Mouse (Mus musculus) CH12.LX (cell line): ENCODE results near the gene Zfyve28. TPM values are rescaled to one million over a fixed set of nuclear protein-coding genes. Genes with fewer than 3 reads are reported as not detected.

Experiments used
- DNase-seq: peaks from one replicate; pipeline ENCODE4 v3.0.0-alpha.2; 2013; ENCODE audit errors: extremely low read depth
- H3K27ac ChIP-seq: 2 replicates; pipeline ENCODE4 v1.5.1; 2012; ENCODE audit warnings: low read depth, mild to moderate bottlenecking, control low read depth, moderate library complexity; ENCODE audit not compliant: insufficient read depth
- H3K27me3 ChIP-seq: replicated peaks from 2 replicates; pipeline ENCODE3; 2012; ENCODE audit warnings: inconsistent platforms
- H3K36me3 ChIP-seq, 2 experiments: replicated peaks in 1 of 2; 2 replicates each; pipeline versions ENCODE3 to v1.6.1; 2012; ENCODE audit warnings: inconsistent platforms in 1 of 2, low read length in 1 of 2, mild to moderate bottlenecking in 1 of 2, mixed read lengths in 1 of 2, moderate library complexity in 1 of 2; ENCODE audit not compliant: control insufficient read depth in 1 of 2, insufficient read depth in 1 of 2
- H3K4me1 ChIP-seq, 2 experiments: 2 replicates each; pipeline ENCODE4 v1.6.1; 2012; ENCODE audit warnings: inconsistent platforms in 1 of 2, moderate library complexity in 1 of 2; ENCODE audit not compliant: insufficient read depth in 2 of 2, control insufficient read depth in 1 of 2
- H3K4me2 ChIP-seq: 2 replicates; pipeline ENCODE4 v1.6.1; 2012; ENCODE audit warnings: low read depth, mild to moderate bottlenecking, control low read depth; ENCODE audit not compliant: poor library complexity, insufficient read depth, severe bottlenecking
- H3K4me3 ChIP-seq, 3 experiments: fragments of 150-350 bp in 1 of 3; sonication (generic) in 1 of 3; replicated peaks in 1 of 3; 2 replicates each; pipeline versions ENCODE3 to v1.5.1; 2011 to 2012; ENCODE audit warnings: low read depth in 2 of 3, low read length in 2 of 3, mild to moderate bottlenecking in 2 of 3, moderate library complexity in 2 of 3, control low read depth in 1 of 3, improper control_type of control experiment in 1 of 3, inconsistent platforms in 1 of 3, mixed read lengths in 1 of 3; ENCODE audit not compliant: poor library complexity in 1 of 3
- H3K79me2 ChIP-seq: replicated peaks from 2 replicates; pipeline ENCODE4 v1.6.1; 2012; ENCODE audit warnings: mild to moderate bottlenecking, moderate library complexity; ENCODE audit not compliant: control insufficient read depth, poor library complexity, insufficient read depth, severe bottlenecking; ENCODE audit errors: extremely low read depth
- H3K9ac ChIP-seq: 2 replicates; pipeline ENCODE4 v1.6.1; 2012; ENCODE audit warnings: low read depth, mild to moderate bottlenecking, control low read depth, moderate library complexity; ENCODE audit not compliant: insufficient read depth
- H3K9me3 ChIP-seq: replicated peaks from 2 replicates; pipeline ENCODE3; 2012; ENCODE audit warnings: low read length, inconsistent platforms, mixed read lengths
- BHLHE40 ChIP-seq: IDR thresholded peaks from 2 replicates; pipeline ENCODE4 v1.6.1; 2011; ENCODE audit warnings: mild to moderate bottlenecking, low read depth, low read length, improper control_type of control experiment
- CHD2 ChIP-seq: IDR thresholded peaks from 2 replicates; pipeline ENCODE4 v1.6.1; 2011; ENCODE audit warnings: low read length, improper control_type of control experiment
- CTCF ChIP-seq, 2 experiments: IDR thresholded peaks in 1 of 2; conservative IDR thresholded peaks in 1 of 2; 2 replicates each; pipeline ENCODE4 v1.5.1; 2011 to 2012; ENCODE audit warnings: low read depth in 2 of 2, low read length in 2 of 2, improper control_type of control experiment in 1 of 2, inconsistent platforms in 1 of 2, mild to moderate bottlenecking in 1 of 2, moderate library complexity in 1 of 2
- E2F4 ChIP-seq: IDR thresholded peaks from 2 replicates; pipeline ENCODE4 v1.6.1; 2011; ENCODE audit warnings: low read depth, low read length, improper control_type of control experiment; ENCODE audit not compliant: insufficient replicate concordance
- ELF1 ChIP-seq: IDR thresholded peaks from 2 replicates; pipeline ENCODE4 v1.6.1; 2014; ENCODE audit warnings: low read depth, mild to moderate bottlenecking, inconsistent platforms, low read length, improper control_type of control experiment
- GABPA ChIP-seq: IDR thresholded peaks from 2 replicates; pipeline ENCODE4 v1.6.1; 2012; ENCODE audit warnings: low read depth, low read length, improper control_type of control experiment, inconsistent platforms; ENCODE audit not compliant: insufficient replicate concordance
- MAZ ChIP-seq: IDR thresholded peaks from 2 replicates; pipeline ENCODE4 v1.6.1; 2012; ENCODE audit warnings: low read depth, mild to moderate bottlenecking, inconsistent platforms, low read length, improper control_type of control experiment, moderate library complexity
- MEF2A ChIP-seq: IDR thresholded peaks from 2 replicates; pipeline ENCODE4 v1.6.1; 2014; ENCODE audit warnings: low read depth, mild to moderate bottlenecking, inconsistent platforms, low read length, improper control_type of control experiment, borderline replicate concordance
- MYC ChIP-seq: IDR thresholded peaks from 2 replicates; pipeline ENCODE4 v1.6.1; 2011; ENCODE audit warnings: low read depth, mild to moderate bottlenecking, improper control_type of control experiment, low read length
- NRF1 ChIP-seq: IDR thresholded peaks from 2 replicates; pipeline ENCODE4 v1.6.1; 2014; ENCODE audit warnings: low read depth, mild to moderate bottlenecking, inconsistent platforms, low read length, improper control_type of control experiment, moderate library complexity
- SMC3 ChIP-seq: IDR thresholded peaks from 2 replicates; pipeline ENCODE4 v1.6.1; 2011; ENCODE audit warnings: low read depth, low read length, improper control_type of control experiment
- TCF12 ChIP-seq: IDR thresholded peaks from 2 replicates; pipeline ENCODE4 v1.6.1; 2014; ENCODE audit warnings: low read depth, mild to moderate bottlenecking, inconsistent platforms, low read length, improper control_type of control experiment
- USF1 ChIP-seq: IDR thresholded peaks from 2 replicates; pipeline ENCODE4 v1.6.1; 2014; ENCODE audit warnings: low read depth, mild to moderate bottlenecking, inconsistent platforms, low read length, improper control_type of control experiment
- USF2 ChIP-seq: conservative IDR thresholded peaks from 2 replicates; pipeline ENCODE4 v1.6.1; 2011; ENCODE audit warnings: low read depth, low read length, improper control_type of control experiment
- ZMIZ1 ChIP-seq: IDR thresholded peaks from 2 replicates; pipeline ENCODE4 v1.6.1; 2012; ENCODE audit warnings: low read depth, mild to moderate bottlenecking, inconsistent platforms, low read length, improper control_type of control experiment
- dilution Hi-C: fragments of 300-500 bp; cut with MboI; formaldehyde crosslinking; loops from 2 replicates; pipeline ENCODE4 v1.14.3; 2020; ENCODE audit warnings: low sequenced_read_pairs; ENCODE audit not compliant: extremely low pct_unique_long_range_greater_than_20kb, extremely low pct_ligation_motif_present
- in situ Hi-C: fragments of 300-500 bp; cut with MboI; formaldehyde crosslinking; loops from 3 replicates; pipeline ENCODE4 v1.14.3; 2019; ENCODE audit warnings: low sequenced_read_pairs, low pct_ligation_motif_present, low pct_unique_long_range_greater_than_20kb, mixed read lengths
- polyA plus RNA-seq: library from polyadenylated mRNA; unstranded; fragments of >175 nt; gene quantifications from 2 replicates; pipeline ENCODE4 v1.2.1, GENCODE M21; 2012; ENCODE audit warnings: low read depth; ENCODE audit not compliant: insufficient read length
- total RNA-seq, 2 experiments: library from RNA; depleted of rRNA; stranded (reverse); fragments of 300-350 nt in 1 of 2; fragments of >200 nt in 1 of 2; gene quantifications; 2 replicates each; pipeline ENCODE4 v1.2.3; 2012 to 2014

Zfyve28 gene
- total and polyA plus RNA-seq, 3 experiments = 1.7 to 2.8 (median 2.0) TPM

DNA sequence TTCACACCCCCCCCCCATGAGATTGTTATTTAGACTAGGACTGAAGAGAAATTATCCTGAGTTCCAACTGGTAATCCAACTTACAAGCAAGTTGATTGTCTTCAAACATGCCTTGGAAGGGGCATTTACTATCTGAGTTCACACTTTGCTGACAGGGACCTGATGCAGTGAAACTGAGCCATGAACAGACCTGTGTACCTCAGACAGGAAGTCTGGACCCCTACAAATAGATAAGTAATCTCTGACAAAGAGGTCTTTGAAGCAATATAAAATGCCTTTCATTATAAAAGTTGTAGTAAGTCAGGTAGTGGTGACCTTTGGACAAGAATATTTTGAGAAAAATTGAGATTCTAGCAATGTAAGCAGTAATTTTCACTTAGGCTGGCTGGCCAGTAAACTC lies 139.8 kb downstream of the Zfyve28 start:
- Histone ChIP-seq H3K79me2 (no peaks in the 10 kb centered on the region), H3K4me1 (no peaks in the 10 kb centered on the region)
- dilution Hi-C loops = no loop called here
- no peak for TF ChIP-seq GABPA
- no peak for TF ChIP-seq NRF1
- no peak for TF ChIP-seq CTCF (conservative IDR thresholded peaks at IDR 0.05 in 1 of 2, IDR thresholded peaks at IDR 0.05 in 1 of 2; ENCODE audit: low read depth in 2 of 2, low read length in 2 of 2)
- TF ChIP-seq BHLHE40 = no peak
- no peak for TF ChIP-seq SMC3
- TF ChIP-seq CHD2 = no peak
- TF ChIP-seq ELF1 = no peak
- TF ChIP-seq MEF2A = no peak
- TF ChIP-seq USF2 = no peak
- no peak for TF ChIP-seq USF1
- no peak for TF ChIP-seq TCF12
- no peak for TF ChIP-seq MAZ
- no peak for TF ChIP-seq ZMIZ1
- no peak for TF ChIP-seq E2F4
- TF ChIP-seq MYC = no peak
- TF ChIP-seq, all 38 proteins: peak for 0
- peaks cover 2 to 5% of the 10 kb centered on the region in 2 experiments for H3K36me3 ChIP-seq
- no peak overlapping the region for H3K4me2 ChIP-seq
- no peaks in the 10 kb centered on the region for H3K27me3 ChIP-seq
- H3K4me3 ChIP-seq = no peak overlapping the region
- DNase-seq = no peak
- H3K9ac ChIP-seq = no peak overlapping the region
- in situ Hi-C loops = no loop called here
- H3K27ac ChIP-seq = no peak overlapping the region
- no peaks in the 10 kb centered on the region for H3K9me3 ChIP-seq

GRCm38 (mm10) chr5:34147554-34147953 lies 140.7 kb downstream of the Zfyve28 start:
- H3K27ac ChIP-seq = no peak overlapping the region
- H3K4me3 ChIP-seq = no peak overlapping the region
- H3K79me2 ChIP-seq = no peaks in the 10 kb centered on the region
- dilution Hi-C loops (no loop called here), in situ Hi-C loops (no loop called here)
- H3K4me2 ChIP-seq = no peak overlapping the region
- no peaks in the 10 kb centered on the region for H3K36me3 ChIP-seq
- DNase-seq = no peak
- no peaks in the 10 kb centered on the region for H3K27me3 ChIP-seq
- no peaks in the 10 kb centered on the region for H3K4me1 ChIP-seq
- no peaks in the 10 kb centered on the region for H3K9me3 ChIP-seq
- no peak overlapping the region for H3K9ac ChIP-seq
- TF ChIP-seq TCF12 (no peak), CTCF (conservative IDR thresholded peaks at IDR 0.05 in 1 of 2, IDR thresholded peaks at IDR 0.05 in 1 of 2; ENCODE audit: low read depth in 2 of 2, low read length in 2 of 2) (peak in 1 of 2 experiments; percentile 27; a peak in 2 of 4 replicates)

Other genes with a start within 250 kb of the Zfyve28 start
- 0.25 and 0.55 TPM in 2 replicates for gene Poln, start 119.0 kb downstream of the Zfyve28 start, total RNA-seq (2012; rRNA removed)
- 0.12 and 0.39 TPM in 2 replicates for gene Poln, start 119.0 kb downstream of the Zfyve28 start, total RNA-seq (2014; rRNA removed)
- gene Poln, start 119.0 kb downstream of the Zfyve28 start, polyA plus RNA-seq = 0.45 and 0.64 TPM in 2 replicates
- gene Haus3, start 118.9 kb downstream of the Zfyve28 start, total RNA-seq (2012; rRNA removed) = 16.0 and 23.4 TPM in 2 replicates
- gene Haus3, start 118.9 kb downstream of the Zfyve28 start, total RNA-seq (2014; rRNA removed) = 66.0 and 93.1 TPM in 2 replicates
- 51.5 and 53.4 TPM in 2 replicates for gene Haus3, start 118.9 kb downstream of the Zfyve28 start, polyA plus RNA-seq
- gene Mxd4, start 100.7 kb downstream of the Zfyve28 start, total RNA-seq (2012; rRNA removed) = 6.0 and 6.2 TPM in 2 replicates
- gene Mxd4, start 100.7 kb downstream of the Zfyve28 start, total RNA-seq (2014; rRNA removed) = 5.4 and 6.0 TPM in 2 replicates
- 4.8 and 7.6 TPM in 2 replicates for gene Mxd4, start 100.7 kb downstream of the Zfyve28 start, polyA plus RNA-seq
- not detected in 2 replicates for gene Cfap99, start 151 bp upstream of the Zfyve28 start, total RNA-seq (2012; rRNA removed)
- not detected in 2 replicates for gene Cfap99, start 151 bp upstream of the Zfyve28 start, total RNA-seq (2014; rRNA removed)
- not detected in 2 replicates for gene Cfap99, start 151 bp upstream of the Zfyve28 start, polyA plus RNA-seq
- gene Rnf4, start 47.8 kb upstream of the Zfyve28 start, total RNA-seq (2012; rRNA removed) = 60.3 and 77.1 TPM in 2 replicates
- 117 and 119 TPM in 2 replicates for gene Rnf4, start 47.8 kb upstream of the Zfyve28 start, total RNA-seq (2014; rRNA removed)
- 108 and 112 TPM in 2 replicates for gene Rnf4, start 47.8 kb upstream of the Zfyve28 start, polyA plus RNA-seq
- gene Fam193a, start 81.5 kb upstream of the Zfyve28 start, total RNA-seq (2012; rRNA removed) = 7.2 and 8.5 TPM in 2 replicates
- gene Fam193a, start 81.5 kb upstream of the Zfyve28 start, total RNA-seq (2014; rRNA removed) = 3.6 and 3.8 TPM in 2 replicates
- 18.3 and 19.0 TPM in 2 replicates for gene Fam193a, start 81.5 kb upstream of the Zfyve28 start, polyA plus RNA-seq
- gene Tnip2, start 225.5 kb upstream of the Zfyve28 start, total RNA-seq (2012; rRNA removed) = 21.9 and 23.4 TPM in 2 replicates
- 16.0 and 17.7 TPM in 2 replicates for gene Tnip2, start 225.5 kb upstream of the Zfyve28 start, total RNA-seq (2014; rRNA removed)
- 26.8 and 30.6 TPM in 2 replicates for gene Tnip2, start 225.5 kb upstream of the Zfyve28 start, polyA plus RNA-seq
- gene Sh3bp2, start 237.4 kb upstream of the Zfyve28 start, total RNA-seq (2012; rRNA removed) = 5.9 and 7.3 TPM in 2 replicates
- 5.8 and 6.5 TPM in 2 replicates for gene Sh3bp2, start 237.4 kb upstream of the Zfyve28 start, total RNA-seq (2014; rRNA removed)
- gene Sh3bp2, start 237.4 kb upstream of the Zfyve28 start, polyA plus RNA-seq = 10.5 and 11.0 TPM in 2 replicates